Mouse (Mus musculus) MEL-GATA-1-ER (cell line): ENCODE measurements around the gene Cep44.

Experiments
- DNase-seq: peaks from one replicate; pipeline ENCODE4 v3.0.0-alpha.2; 2012; ENCODE audit warnings: low read depth; ENCODE audit errors: extremely low read depth

The Cep44 gene

GRCm38 (mm10) chr8:56486006-56486405 is 64.8 kb downstream of the Cep44 start:
- peak; percentile 12 for DNase-seq
